Mouse (Mus musculus) MEL (cell line): ENCODE measurements at regions not wholly inside any gene's neighbourhood (a gene's known extent, or its start where the extent isn't known, plus 50 kb on each side); places are given as distances from the start of the nearest gene placed in this dataset.

ENCODE experiments used
- DNase-seq: peaks from one replicate; pipeline ENCODE4 v3.0.0; 2011; ENCODE audit warnings: low read depth, low spot score
- H3K27ac ChIP-seq: 2 replicates; pipeline ENCODE4 v1.5.1; 2012; ENCODE audit warnings: low read depth, mild to moderate bottlenecking, control low read depth, low read length, moderate library complexity; ENCODE audit not compliant: control insufficient read depth
- H3K27me3 ChIP-seq, 2 experiments: fragments of 150-350 bp in 1 of 2; sonication (generic) in 1 of 2; 2 replicates each; pipeline ENCODE4 v1.6.1; 2012; ENCODE audit warnings: low read length in 2 of 2, mild to moderate bottlenecking in 2 of 2, improper control_type of control experiment in 1 of 2, moderate library complexity in 1 of 2; ENCODE audit not compliant: insufficient read depth in 2 of 2, control insufficient read depth in 1 of 2
- H3K36me3 ChIP-seq, 2 experiments: 2 replicates each; pipeline ENCODE4 v1.6.1; 2012 to 2014; ENCODE audit warnings: low read length in 2 of 2, improper control_type of control experiment in 1 of 2, inconsistent platforms in 1 of 2, mild to moderate bottlenecking in 1 of 2; ENCODE audit not compliant: insufficient read depth in 2 of 2, control insufficient read depth in 1 of 2
- H3K4me1 ChIP-seq, 2 experiments: fragments of 150-350 bp in 1 of 2; sonication (generic) in 1 of 2; 2 replicates each; pipeline ENCODE4 v1.6.1; 2012; ENCODE audit warnings: low read length in 2 of 2, improper control_type of control experiment in 1 of 2, mild to moderate bottlenecking in 1 of 2; ENCODE audit not compliant: insufficient read depth in 2 of 2, control insufficient read depth in 1 of 2
- H3K4me3 ChIP-seq, 2 experiments: fragments of 150-350 bp in 1 of 2; sonication (generic) in 1 of 2; 2 replicates each; pipeline ENCODE4 v1.5.1; 2012; ENCODE audit warnings: low read depth in 2 of 2, low read length in 2 of 2, mild to moderate bottlenecking in 2 of 2, moderate library complexity in 2 of 2, control low read depth in 1 of 2, improper control_type of control experiment in 1 of 2; ENCODE audit not compliant: control insufficient read depth in 1 of 2, insufficient read depth in 1 of 2
- H3K79me2 ChIP-seq: 2 replicates; pipeline ENCODE4 v1.6.1; 2012; ENCODE audit warnings: mild to moderate bottlenecking, low read length, moderate library complexity; ENCODE audit not compliant: control insufficient read depth, poor library complexity, insufficient read depth
- H3K9ac ChIP-seq: 2 replicates; pipeline ENCODE4 v1.6.1; 2012; ENCODE audit warnings: low read depth, mild to moderate bottlenecking, control low read depth, low read length, moderate library complexity; ENCODE audit not compliant: control insufficient read depth, poor library complexity, severe bottlenecking
- H3K9me3 ChIP-seq: fragments of 150-350 bp; sonication (generic); replicated peaks from 2 replicates; pipeline ENCODE4 v1.6.1; 2012; ENCODE audit warnings: mild to moderate bottlenecking, low read length, improper control_type of control experiment, moderate library complexity; ENCODE audit not compliant: insufficient read depth
- BHLHE40 ChIP-seq: IDR thresholded peaks from 2 replicates; pipeline ENCODE4 v1.6.1; 2012; ENCODE audit warnings: low read depth, mild to moderate bottlenecking, inconsistent platforms, low read length, improper control_type of control experiment, borderline replicate concordance
- CHD1 ChIP-seq: IDR thresholded peaks from 2 replicates; pipeline ENCODE4 v1.6.1; 2012; ENCODE audit warnings: low read depth, mild to moderate bottlenecking, inconsistent platforms, low read length, improper control_type of control experiment
- CHD2 ChIP-seq: IDR thresholded peaks from 2 replicates; pipeline ENCODE4 v1.6.1; 2011; ENCODE audit warnings: low read length, improper control_type of control experiment
- CTCF ChIP-seq, 3 experiments: IDR thresholded peaks in 2 of 3; conservative IDR thresholded peaks in 1 of 3; 2 replicates each; pipeline ENCODE4 v1.5.1; 2011 to 2012; ENCODE audit warnings: low read length in 3 of 3, low read depth in 2 of 3, mild to moderate bottlenecking in 2 of 3, improper control_type of control experiment in 1 of 3, inconsistent platforms in 1 of 3, mixed read lengths in 1 of 3, moderate library complexity in 1 of 3; ENCODE audit not compliant: control insufficient read depth in 1 of 3, insufficient read depth in 1 of 3, poor library complexity in 1 of 3, severe bottlenecking in 1 of 3
- E2F4 ChIP-seq: IDR thresholded peaks from 2 replicates; pipeline ENCODE4 v1.6.1; 2011; ENCODE audit warnings: low read depth, low read length, improper control_type of control experiment, borderline replicate concordance
- GATA1 ChIP-seq: IDR thresholded peaks from 2 replicates; pipeline ENCODE4 v1.6.1; 2011; ENCODE audit warnings: low read depth, low read length, improper control_type of control experiment
- HCFC1 ChIP-seq: IDR thresholded peaks from 2 replicates; pipeline ENCODE4 v1.6.1; 2012; ENCODE audit warnings: low read depth, mild to moderate bottlenecking, inconsistent platforms, low read length, improper control_type of control experiment, moderate library complexity
- JUND ChIP-seq: IDR thresholded peaks from 2 replicates; pipeline ENCODE4 v1.6.1; 2011; ENCODE audit warnings: low read depth, mild to moderate bottlenecking, improper control_type of control experiment, low read length
- KAT2A ChIP-seq: conservative IDR thresholded peaks from 2 replicates; pipeline ENCODE4 v1.6.1; 2012; ENCODE audit warnings: low read depth, low read length, improper control_type of control experiment, inconsistent platforms
- MXI1 ChIP-seq: IDR thresholded peaks from 2 replicates; pipeline ENCODE4 v1.6.1; 2011; ENCODE audit warnings: mild to moderate bottlenecking, low read depth, low read length, improper control_type of control experiment
- POLR2A ChIP-seq, 2 experiments: IDR thresholded peaks; 2 replicates each; pipeline ENCODE4 v1.6.1; 2011 to 2012; ENCODE audit warnings: low read length in 2 of 2, mild to moderate bottlenecking in 2 of 2, control low read depth in 1 of 2, improper control_type of control experiment in 1 of 2, low read depth in 1 of 2, moderate library complexity in 1 of 2; ENCODE audit not compliant: control insufficient read depth in 1 of 2, insufficient read depth in 1 of 2, poor library complexity in 1 of 2
- POLR2AphosphoS5 ChIP-seq: IDR thresholded peaks from 2 replicates; pipeline ENCODE4 v1.6.1; 2012; ENCODE audit warnings: low read depth, borderline replicate concordance, mild to moderate bottlenecking, inconsistent platforms, low read length, moderate library complexity, mixed read lengths
- RAD21 ChIP-seq: IDR thresholded peaks from 2 replicates; pipeline ENCODE4 v1.6.1; 2011; ENCODE audit warnings: mild to moderate bottlenecking, low read depth, low read length, improper control_type of control experiment
- RCOR1 ChIP-seq: IDR thresholded peaks from 2 replicates; pipeline ENCODE4 v1.6.1; 2012; ENCODE audit warnings: low read depth, mild to moderate bottlenecking, inconsistent platforms, low read length, improper control_type of control experiment
- SIN3A ChIP-seq: IDR thresholded peaks from 2 replicates; pipeline ENCODE4 v1.6.1; 2012; ENCODE audit warnings: low read length, improper control_type of control experiment, inconsistent platforms
- SMC3 ChIP-seq: IDR thresholded peaks from 2 replicates; pipeline ENCODE4 v1.6.1; 2011; ENCODE audit warnings: low read depth, low read length, improper control_type of control experiment
- TAL1 ChIP-seq: IDR thresholded peaks from 2 replicates; pipeline ENCODE4 v1.6.1; 2012; ENCODE audit warnings: mild to moderate bottlenecking, inconsistent platforms, low read length, moderate library complexity, mixed read lengths
- TBP ChIP-seq: IDR thresholded peaks from 2 replicates; pipeline ENCODE4 v1.8.0; 2011; ENCODE audit warnings: low read depth, low read length, improper control_type of control experiment
- TCF12 ChIP-seq: IDR thresholded peaks from 2 replicates; pipeline ENCODE4 v1.6.1; 2014; ENCODE audit warnings: low read depth, mild to moderate bottlenecking, inconsistent platforms, low read length, improper control_type of control experiment, moderate library complexity
- USF2 ChIP-seq, 2 experiments: IDR thresholded peaks; 2 replicates each; pipeline ENCODE4 v1.6.1; 2011 to 2012; ENCODE audit warnings: improper control_type of control experiment in 2 of 2, low read length in 2 of 2, borderline replicate concordance in 1 of 2, inconsistent platforms in 1 of 2, low read depth in 1 of 2, mild to moderate bottlenecking in 1 of 2; ENCODE audit not compliant: insufficient read depth in 1 of 2
- ZKSCAN1 ChIP-seq: IDR thresholded peaks from 2 replicates; pipeline ENCODE4 v1.6.1; 2012; ENCODE audit warnings: low read depth, mild to moderate bottlenecking, inconsistent platforms, low read length, improper control_type of control experiment, moderate library complexity
- ZMIZ1 ChIP-seq: IDR thresholded peaks from 2 replicates; pipeline ENCODE4 v1.6.1; 2012; ENCODE audit warnings: low read depth, mild to moderate bottlenecking, inconsistent platforms, low read length, improper control_type of control experiment, moderate library complexity
- ZNF384 ChIP-seq: IDR thresholded peaks from 2 replicates; pipeline ENCODE4 v1.6.1; 2012; ENCODE audit warnings: low read depth, mild to moderate bottlenecking, inconsistent platforms, low read length, improper control_type of control experiment

DNA sequence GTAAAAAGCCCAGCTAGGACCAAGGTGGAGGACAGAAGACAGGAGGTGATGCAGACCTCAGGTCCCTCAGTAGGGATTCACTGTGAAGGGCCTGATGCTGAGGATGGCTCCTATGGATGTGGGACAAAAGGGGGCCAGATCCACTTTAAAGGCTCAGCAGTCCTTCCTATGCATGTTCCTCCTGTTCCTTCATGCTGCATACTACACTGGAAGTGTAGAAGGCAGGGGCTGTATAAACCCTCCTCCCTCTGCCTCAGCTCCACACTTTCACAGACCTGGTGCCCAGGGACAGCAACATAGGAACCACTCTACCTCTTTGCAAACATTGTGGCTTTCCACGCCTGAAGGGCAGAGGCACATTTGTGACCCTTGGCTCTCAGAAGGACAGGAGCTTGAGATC lies 505.4 kb upstream of the Vstm2b start:
- no peak for TF ChIP-seq SMC3
- TF ChIP-seq GATA1, result no peak
- TF ChIP-seq SIN3A, result no peak
- TF ChIP-seq POLR2A (IDR thresholded peaks at IDR 0.05; ENCODE audit: control insufficient read depth in 1 of 2, insufficient read depth in 1 of 2, low read depth in 1 of 2, low read length in 2 of 2, poor library complexity in 1 of 2), result no peak
- no peak for TF ChIP-seq E2F4
- TF ChIP-seq TAL1, result no peak
- TF ChIP-seq RAD21, result no peak
- TF ChIP-seq CHD2, result no peak
- no peak for TF ChIP-seq ZKSCAN1
- TF ChIP-seq CHD1, result no peak
- no peak for TF ChIP-seq BHLHE40
- TF ChIP-seq RCOR1, result no peak
- no peak for TF ChIP-seq ZNF384
- TF ChIP-seq JUND, result no peak
- TF ChIP-seq TCF12, result no peak
- no peak for TF ChIP-seq TBP
- TF ChIP-seq HCFC1, result no peak
- no peak for TF ChIP-seq KAT2A
- Histone ChIP-seq H3K4me1 (no peaks in the 10 kb centered on the region), H3K27ac (no peak overlapping the region), H3K36me3 (no peaks in the 10 kb centered on the region), H3K9ac (no peak overlapping the region), H3K27me3 (no peaks in the 10 kb centered on the region), H3K9me3 (no peaks in the 10 kb centered on the region), H3K79me2 (no peaks in the 10 kb centered on the region), H3K4me3 (no peak overlapping the region)
- no peak for DNase-seq

DNA sequence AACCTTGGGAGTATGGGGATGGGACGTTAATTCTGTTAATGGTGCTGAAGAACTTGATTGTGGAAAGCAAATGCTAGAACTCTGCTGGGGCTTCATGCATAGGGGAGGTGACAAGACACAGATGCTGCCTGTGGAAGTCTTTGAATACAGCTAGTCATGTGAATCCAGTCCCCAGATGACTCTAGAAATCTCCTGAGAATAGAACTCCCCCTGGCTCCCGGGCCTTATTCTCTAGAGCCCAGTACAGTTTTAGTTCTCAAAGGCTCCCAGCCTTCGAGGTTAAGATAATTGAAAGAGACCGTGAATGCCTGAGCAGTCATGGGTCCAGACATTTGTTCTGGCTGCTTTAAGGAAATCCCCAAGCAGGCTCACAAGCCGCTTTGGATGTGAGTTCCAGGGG lies 499.9 kb upstream of the Vstm2b start:
- no peak overlapping the region for H3K4me3 ChIP-seq
- no peak overlapping the region for H3K9ac ChIP-seq
- no peaks in the 10 kb centered on the region for H3K9me3 ChIP-seq
- H3K27ac ChIP-seq, result no peak overlapping the region
- H3K36me3 ChIP-seq, result no peaks in the 10 kb centered on the region
- no peaks in the 10 kb centered on the region for H3K79me2 ChIP-seq
- H3K4me1 ChIP-seq, result no peaks in the 10 kb centered on the region
- H3K27me3 ChIP-seq, result no peaks in the 10 kb centered on the region
- TF ChIP-seq CHD1 (no peak), ZNF384 (no peak)
- no peak for DNase-seq

DNA sequence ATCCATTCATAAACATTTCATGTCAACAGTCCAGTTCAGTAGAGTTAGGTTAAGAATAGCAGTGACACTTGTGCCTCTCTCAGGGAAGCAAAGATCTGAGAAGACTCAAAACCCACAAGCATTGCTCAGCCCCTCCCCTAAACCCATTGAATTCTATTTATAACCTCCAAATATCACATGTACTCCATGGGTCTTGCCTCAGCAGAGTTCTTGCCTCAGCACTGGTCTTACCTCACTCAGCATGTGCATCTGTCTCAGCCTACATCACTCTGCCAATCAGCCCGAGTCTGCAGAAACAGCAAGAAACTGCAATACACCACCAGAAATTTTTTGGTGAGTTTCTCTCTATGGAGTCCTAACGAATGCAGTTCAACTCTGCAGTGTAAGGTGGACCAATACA lies 478.8 kb upstream of the Vstm2b start:
- Histone ChIP-seq H3K4me1 (no peaks in the 10 kb centered on the region), H3K27me3 (no peaks in the 10 kb centered on the region), H3K36me3 (no peaks in the 10 kb centered on the region), H3K4me3 (no peak overlapping the region), H3K9ac (no peak overlapping the region), H3K9me3 (no peaks in the 10 kb centered on the region), H3K27ac (no peak overlapping the region), H3K79me2 (no peaks in the 10 kb centered on the region)
- no peak for TF ChIP-seq SMC3
- TF ChIP-seq USF2 (IDR thresholded peaks at IDR 0.05; ENCODE audit: borderline replicate concordance in 1 of 2, insufficient read depth in 1 of 2, low read depth in 1 of 2, low read length in 2 of 2), result no peak
- TF ChIP-seq ZMIZ1, result no peak
- no peak for TF ChIP-seq POLR2AphosphoS5
- no peak for TF ChIP-seq CTCF (IDR thresholded peaks at IDR 0.05 in 2 of 3, conservative IDR thresholded peaks at IDR 0.05 in 1 of 3; ENCODE audit: control insufficient read depth in 1 of 3, insufficient read depth in 1 of 3, low read depth in 2 of 3, low read length in 3 of 3, poor library complexity in 1 of 3, severe bottlenecking in 1 of 3)
- no peak for TF ChIP-seq POLR2A (IDR thresholded peaks at IDR 0.05; ENCODE audit: control insufficient read depth in 1 of 2, insufficient read depth in 1 of 2, low read depth in 1 of 2, low read length in 2 of 2, poor library complexity in 1 of 2)
- TF ChIP-seq MXI1, result no peak
- TF ChIP-seq BHLHE40, result no peak
- no peak for DNase-seq
